Mouse (Mus musculus) adrenal gland, postnatal 36 days (tissue): Measurements from ENCODE around the gene Crlf3. TPM values are rescaled to one million over a fixed set of nuclear protein-coding genes. Genes with fewer than 3 reads are reported as not detected.

ENCODE experiments used
- DNase-seq, 2 experiments: peaks; one replicate each; pipeline ENCODE4 v3.0.0; 2021; ENCODE audit warnings: mixed read lengths in 1 of 2
- long read RNA-seq, 2 experiments: library from polyadenylated mRNA; stranded (forward); transcript quantifications; one replicate each; pipeline ENCODE4 v2.0.0; 2021; ENCODE audit warnings: borderline sequencing depth in 2 of 2
- total RNA-seq, 2 experiments: library from RNA; stranded (reverse); gene quantifications; 2 replicates each; pipeline ENCODE4 v1.2.3; 2021

The Crlf3 gene
- total RNA-seq: 10 to 100 TPM; 15.6 to 15.8 TPM
- long read RNA-seq, experiment 1, transcript Crlf3-201 (8 exons, 2,396 nt): major isoform, 10 of 15 reads
- long read RNA-seq, experiment 1, partial matches to known transcripts: 1 of 15 reads
- long read RNA-seq, experiment 1, other reads (novel, unspliced or antisense): 3 of 15 reads
- long read RNA-seq, experiment 2, transcript Crlf3-201 (8 exons, 2,396 nt): major isoform, 5 of 6 reads
- long read RNA-seq, experiment 2, partial matches to known transcripts: 1 of 6 reads
- long read RNA-seq, experiment 2, other reads (novel, unspliced or antisense): 0 of 6 reads

GRCm38 (mm10) chr11:80080826-80081728, at the start of gene Crlf3:
TSS of gene Crlf3 (minus strand) at chr11:80080991.
- DNase-seq: peak; percentile 94 to 98

- peak in 1 of 2 experiments; percentile 32 for DNase-seq
Observed at GRCm38 (mm10) chr11:80116411-80116810, 35.6 kb upstream of the Crlf3 start.

- no peak for DNase-seq
Observed at GRCm38 (mm10) chr11:80104407-80104806, 23.6 kb upstream of the Crlf3 start.

- DNase-seq: no peak
Observed at GRCm38 (mm10) chr11:80101298-80101697, 20.5 kb upstream of the Crlf3 start.

GRCm38 (mm10) chr11:80098444-80099056, 17.8 kb upstream of the Crlf3 start:
- no peak for DNase-seq

GRCm38 (mm10) chr11:80090555-80091164, 9.9 kb upstream of the Crlf3 start:
- no peak for DNase-seq

GRCm38 (mm10) chr11:80089817-80090214, 9.0 kb upstream of the Crlf3 start:
- DNase-seq: no peak

- DNase-seq: peak; percentile 91 to 94
Observed at GRCm38 (mm10) chr11:80088917-80089816, 8.4 kb upstream of the Crlf3 start, which contains the start of gene Atad5. TSS of gene Atad5 (plus strand) at chr11:80089400.

- peak; percentile 89 to 93 for DNase-seq
Observed at GRCm38 (mm10) chr11:80086844-80087243, 6.1 kb upstream of the Crlf3 start.

GRCm38 (mm10) chr11:80085356-80086055, 4.7 kb upstream of the Crlf3 start:
- no peak for DNase-seq

GRCm38 (mm10) chr11:80081786-80082319, 1.1 kb upstream of the Crlf3 start:
- DNase-seq: no peak

GRCm38 (mm10) chr11:80080381-80080825, 388 bp downstream of the Crlf3 start:
- DNase-seq: peak in 1 of 2 experiments; percentile 40

GRCm38 (mm10) chr11:80079751-80080150, 1.0 kb downstream of the Crlf3 start:
- no peak for DNase-seq

- no peak for DNase-seq
Observed at GRCm38 (mm10) chr11:80078831-80079230, 2.0 kb downstream of the Crlf3 start.

- DNase-seq: no peak
Observed at GRCm38 (mm10) chr11:80077784-80078545, 2.8 kb downstream of the Crlf3 start.

GRCm38 (mm10) chr11:80075608-80076277, 5.0 kb downstream of the Crlf3 start:
- DNase-seq: no peak

GRCm38 (mm10) chr11:80072365-80072764, 8.4 kb downstream of the Crlf3 start:
- no peak for DNase-seq

GRCm38 (mm10) chr11:80071039-80071438, 9.8 kb downstream of the Crlf3 start:
- DNase-seq: no peak

GRCm38 (mm10) chr11:80069815-80070214, 11.0 kb downstream of the Crlf3 start:
- no peak for DNase-seq
